Mouse (Mus musculus): Measurements from ENCODE around the gene Gm42906.

DNA sequence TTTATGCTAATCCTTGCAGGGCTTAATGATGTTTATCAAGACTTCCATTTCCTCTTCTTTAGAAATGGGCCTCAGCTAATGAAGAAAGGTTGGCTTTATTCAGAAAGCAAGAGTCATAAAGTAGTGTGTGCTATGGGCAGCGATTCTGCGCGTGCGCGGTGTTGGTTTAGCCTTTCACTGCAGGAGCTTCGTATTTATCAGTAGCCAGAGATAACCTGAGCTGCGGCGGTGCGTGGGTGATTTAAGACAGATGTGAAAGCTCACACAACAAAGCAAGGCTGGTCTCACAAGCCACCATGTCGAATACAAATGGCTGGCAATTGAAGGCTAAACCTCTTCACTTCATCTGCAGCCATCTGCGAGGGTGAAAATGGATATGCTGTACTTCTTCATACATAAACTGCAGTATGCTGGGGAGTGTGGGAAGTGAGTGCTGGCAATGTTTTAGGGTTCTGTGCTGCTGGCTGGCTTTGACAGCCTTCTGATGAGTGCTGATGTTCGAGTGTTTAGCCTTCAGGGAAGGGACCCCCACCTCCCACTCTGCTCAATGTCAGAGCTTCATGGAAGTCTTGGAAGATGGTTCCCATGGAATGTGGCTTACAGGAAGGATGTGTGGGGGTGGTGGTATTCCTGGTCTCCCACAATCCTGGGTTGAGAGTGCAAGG lies 371.6 kb downstream of the Gm42906 start:
- no peak for TF ChIP-seq POLR2A (IDR thresholded peaks at IDR 0.05; ENCODE audit: insufficient read depth, low read length)
- no peak for TF ChIP-seq CTCF (IDR thresholded peaks at IDR 0.05; ENCODE audit: low read depth, low read length)
